Mouse (Mus musculus) small intestine, adult 2 months (tissue): Measurements from ENCODE around the gene Gm17416.

Source experiments
- CTCF ChIP-seq: fragments of 200-500 bp; IDR thresholded peaks from 2 replicates; pipeline ENCODE4 v1.5.1; 2012; ENCODE audit warnings: low read depth, mild to moderate bottlenecking, control low read depth, inconsistent platforms, low read length, moderate library complexity, mixed read lengths; ENCODE audit not compliant: insufficient replicate concordance, insufficient read length; ENCODE audit errors: extremely low read depth
- POLR2A ChIP-seq: fragments of 200-500 bp; IDR thresholded peaks from 2 replicates; pipeline ENCODE4 v1.6.1; 2012; ENCODE audit warnings: low read depth, mild to moderate bottlenecking, control low read depth, inconsistent platforms, low read length, moderate library complexity

DNA sequence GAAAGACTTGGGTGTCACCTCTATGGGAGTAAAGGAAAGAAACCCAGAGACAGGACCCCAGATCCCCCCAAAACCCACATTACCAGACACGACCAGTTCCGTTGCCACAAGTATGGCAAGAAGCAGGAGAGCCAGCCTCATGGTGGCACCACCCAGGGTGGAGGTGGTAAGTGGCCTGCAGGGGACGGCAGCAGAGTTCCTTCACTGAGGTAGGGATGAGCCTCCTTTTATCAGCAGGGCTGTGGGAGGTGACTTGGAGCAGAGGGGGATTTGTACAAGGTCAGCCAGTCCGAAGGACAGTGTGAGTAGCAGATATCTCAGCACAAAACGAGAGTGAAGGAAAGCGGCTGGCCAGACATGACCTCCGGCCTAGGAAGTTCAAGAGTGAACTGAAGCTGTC lies 11.0 kb downstream of the Gm17416 start, which contains the start of gene Defb19:
- TF ChIP-seq CTCF = no peak
- no peak for TF ChIP-seq POLR2A
